Mouse (Mus musculus): Measurements from ENCODE around the gene Anxa4. TPM values are rescaled to one million over a fixed set of nuclear protein-coding genes. Genes with fewer than 3 reads are reported as not detected.

The Anxa4 gene
- polyA plus RNA-seq (2015; fragmentation: Nextera tagmentation; extraction: Ambion mirVana): 4.6 TPM in 2 replicates

DNA sequence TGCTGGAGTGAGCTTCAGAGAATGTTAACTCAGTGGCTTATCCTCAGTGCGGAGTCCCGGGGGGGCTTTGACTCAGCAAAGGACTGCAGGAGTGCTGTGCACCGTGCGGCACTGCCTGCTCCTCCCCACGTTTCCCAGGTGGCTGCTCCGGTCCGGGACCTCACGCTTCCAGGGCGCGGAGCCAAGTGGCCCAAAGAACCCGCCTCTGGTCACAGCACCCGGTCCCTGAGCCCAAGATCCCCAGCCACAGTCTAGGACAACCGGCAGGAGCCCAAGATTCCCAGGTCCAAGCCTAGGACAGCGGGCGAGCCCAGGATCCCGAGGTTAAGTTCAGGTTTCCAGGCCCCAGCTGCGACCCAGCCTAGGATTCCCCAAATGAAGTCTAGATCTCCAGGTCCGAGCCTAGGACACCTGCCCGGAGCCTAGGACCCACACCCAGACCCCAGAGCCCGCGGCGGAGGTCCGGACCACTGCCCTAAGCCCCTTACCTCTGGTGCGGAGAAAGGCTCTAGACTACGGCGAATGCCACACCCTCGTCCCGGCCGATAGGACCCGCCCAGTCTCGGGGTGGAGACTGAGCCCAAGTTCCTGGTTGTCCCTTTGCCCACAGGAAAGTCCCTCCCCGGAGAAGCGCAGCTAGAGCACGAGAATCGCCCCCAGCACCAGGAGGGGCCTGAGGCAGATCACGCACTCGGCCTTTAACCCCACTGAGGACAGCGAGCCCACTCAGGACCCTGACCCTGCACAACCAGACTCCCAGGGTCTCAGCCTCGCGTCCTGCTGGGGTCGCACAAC lies at the start of gene Anxa4:
TSS of gene Anxa4 (minus strand) at position 564 of the 795 bp plus-strand sequence.
- Histone ChIP-seq H3K4me3 (ENCODE audit: low read depth, low read length) (peak within 1 kb of the TSS; percentile 38), H3K9me3 (replicated peaks; ENCODE audit: control insufficient read depth, low read length, poor library complexity, severe bottlenecking) (no peaks in the 10 kb centered on the region), H3K36me3 (ENCODE audit: control insufficient read depth, insufficient read depth, low read length) (no peaks in the 10 kb centered on the region), H3K9ac (ENCODE audit: low read depth, low read length) (peak within 1 kb of the TSS; percentile 47; the same call in 1 of the 2 replicates), H3K27me3 (ENCODE audit: control insufficient read depth, insufficient read depth, low read depth, low read length) (peaks cover 22% of the 10 kb centered on the region), H3K4me1 (ENCODE audit: control insufficient read depth, insufficient read depth, low read length) (peaks cover 9% of the 10 kb centered on the region), H3K4me2 (ENCODE audit: low read length) (peak within 1 kb of the TSS; percentile 70), H3K27ac (ENCODE audit: low read length) (no peak within 1 kb of the TSS)
- WGBS: 2% methylated on average over 41 of the region's 41 CpGs
- no peak for ATAC-seq

DNA sequence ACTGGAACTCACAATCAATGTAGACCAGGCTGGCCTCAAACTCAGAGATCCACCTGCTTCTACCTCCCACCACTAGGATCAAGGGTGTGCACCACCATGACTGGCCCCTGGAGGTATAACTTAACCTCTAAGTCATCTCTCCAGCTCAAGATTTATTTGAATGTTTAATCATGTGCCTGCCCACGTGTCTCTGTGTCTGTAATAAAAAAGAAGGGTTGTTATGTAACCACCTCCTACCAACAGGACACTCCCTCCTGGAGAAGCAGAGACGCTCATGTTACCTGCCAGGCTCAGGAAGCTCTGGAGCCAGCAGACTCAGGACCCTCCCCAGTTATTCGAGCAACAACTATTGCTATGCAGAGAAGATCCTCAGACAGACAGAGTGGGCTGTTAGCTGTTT lies 48.6 kb upstream of the Anxa4 start:
- ATAC-seq: no peak
- Histone ChIP-seq H3K27ac (ENCODE audit: low read length) (no peak overlapping the region), H3K9ac (ENCODE audit: low read depth, low read length) (no peak overlapping the region), H3K36me3 (ENCODE audit: control insufficient read depth, insufficient read depth, low read length) (no peaks in the 10 kb centered on the region), H3K9me3 (replicated peaks; ENCODE audit: control insufficient read depth, low read length, poor library complexity, severe bottlenecking) (no peaks in the 10 kb centered on the region), H3K4me2 (ENCODE audit: low read length) (no peak overlapping the region), H3K27me3 (ENCODE audit: control insufficient read depth, insufficient read depth, low read depth, low read length) (no peaks in the 10 kb centered on the region), H3K4me3 (ENCODE audit: low read depth, low read length) (no peak overlapping the region), H3K4me1 (ENCODE audit: control insufficient read depth, insufficient read depth, low read length) (no peaks in the 10 kb centered on the region)
- WGBS: 70% methylated on average over 3 of the region's 3 CpGs

- Histone ChIP-seq H3K4me1 (ENCODE audit: control insufficient read depth, insufficient read depth, low read length) (no peaks in the 10 kb centered on the region), H3K36me3 (ENCODE audit: control insufficient read depth, insufficient read depth, low read length) (no peaks in the 10 kb centered on the region), H3K27ac (ENCODE audit: low read length) (no peak overlapping the region), H3K9ac (ENCODE audit: low read depth, low read length) (no peak overlapping the region), H3K4me3 (ENCODE audit: low read depth, low read length) (no peak overlapping the region), H3K27me3 (ENCODE audit: control insufficient read depth, insufficient read depth, low read depth, low read length) (no peaks in the 10 kb centered on the region), H3K4me2 (ENCODE audit: low read length) (no peak overlapping the region), H3K9me3 (replicated peaks; ENCODE audit: control insufficient read depth, low read length, poor library complexity, severe bottlenecking) (no peaks in the 10 kb centered on the region)
- WGBS: 80% methylated on average over 2 of the region's 2 CpGs
- ATAC-seq: no peak
Measured at GRCm38 (mm10) chr6:86839089-86839488, 45.7 kb upstream of the Anxa4 start.

- no peak for ATAC-seq
- WGBS: 86% methylated on average over 13 of the region's 13 CpGs
- H3K27ac ChIP-seq (ENCODE audit: low read length): no peak overlapping the region
Measured at GRCm38 (mm10) chr6:86832802-86833502, 39.6 kb upstream of the Anxa4 start.

GRCm38 (mm10) chr6:86830738-86831500 lies 37.5 kb upstream of the Anxa4 start:
- H3K9ac ChIP-seq (ENCODE audit: low read depth, low read length): no peak overlapping the region
- H3K4me1 ChIP-seq (ENCODE audit: control insufficient read depth, insufficient read depth, low read length): no peaks in the 10 kb centered on the region
- H3K9me3 ChIP-seq (replicated peaks; ENCODE audit: control insufficient read depth, low read length, poor library complexity, severe bottlenecking): no peaks in the 10 kb centered on the region
- H3K4me3 ChIP-seq (ENCODE audit: low read depth, low read length): no peak overlapping the region
- WGBS: 82% methylated on average over 10 of the region's 10 CpGs
- H3K27ac ChIP-seq (ENCODE audit: low read length): no peak overlapping the region
- H3K27me3 ChIP-seq (ENCODE audit: control insufficient read depth, insufficient read depth, low read depth, low read length): no peaks in the 10 kb centered on the region
- no peak for ATAC-seq
- no peaks in the 10 kb centered on the region for H3K36me3 ChIP-seq (ENCODE audit: control insufficient read depth, insufficient read depth, low read length)
- no peak overlapping the region for H3K4me2 ChIP-seq (ENCODE audit: low read length)

More at GRCm38 (mm10) chr6:86832802-86833502, 39.6 kb upstream of the Anxa4 start:
- H3K9ac ChIP-seq (ENCODE audit: low read depth, low read length): no peak overlapping the region
- no peak overlapping the region for H3K4me2 ChIP-seq (ENCODE audit: low read length)
- H3K36me3 ChIP-seq (ENCODE audit: control insufficient read depth, insufficient read depth, low read length): no peaks in the 10 kb centered on the region
- H3K4me3 ChIP-seq (ENCODE audit: low read depth, low read length): no peak overlapping the region
- no peaks in the 10 kb centered on the region for H3K9me3 ChIP-seq (replicated peaks; ENCODE audit: control insufficient read depth, low read length, poor library complexity, severe bottlenecking)
- no peaks in the 10 kb centered on the region for H3K4me1 ChIP-seq (ENCODE audit: control insufficient read depth, insufficient read depth, low read length)
- no peaks in the 10 kb centered on the region for H3K27me3 ChIP-seq (ENCODE audit: control insufficient read depth, insufficient read depth, low read depth, low read length)

DNA sequence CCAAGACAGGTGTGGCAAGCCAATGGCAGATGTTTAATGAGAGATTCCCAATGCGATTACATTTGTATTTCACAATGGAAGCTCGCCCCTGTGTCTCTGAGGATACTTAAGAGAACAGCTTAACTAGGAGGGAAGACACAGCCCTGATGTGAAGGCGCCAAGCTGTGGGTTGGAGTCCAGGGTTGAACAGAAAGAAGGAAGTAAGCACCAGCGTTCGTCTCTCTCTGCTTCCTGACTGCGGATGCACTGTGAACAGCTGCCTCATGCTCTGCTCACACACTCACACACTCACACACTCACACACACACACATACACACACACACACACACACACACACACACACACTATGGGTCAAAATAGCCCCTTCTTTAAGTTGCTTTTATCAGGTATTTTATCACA lies 36.4 kb upstream of the Anxa4 start:
- Histone ChIP-seq H3K9ac (ENCODE audit: low read depth, low read length) (no peak overlapping the region), H3K27me3 (ENCODE audit: control insufficient read depth, insufficient read depth, low read depth, low read length) (no peaks in the 10 kb centered on the region), H3K4me1 (ENCODE audit: control insufficient read depth, insufficient read depth, low read length) (no peaks in the 10 kb centered on the region), H3K9me3 (replicated peaks; ENCODE audit: control insufficient read depth, low read length, poor library complexity, severe bottlenecking) (no peaks in the 10 kb centered on the region), H3K27ac (ENCODE audit: low read length) (no peak overlapping the region), H3K36me3 (ENCODE audit: control insufficient read depth, insufficient read depth, low read length) (no peaks in the 10 kb centered on the region), H3K4me2 (ENCODE audit: low read length) (no peak overlapping the region), H3K4me3 (ENCODE audit: low read depth, low read length) (no peak overlapping the region)
- ATAC-seq: no peak
- 86% methylated on average over 6 of the region's 6 CpGs for WGBS

- H3K27me3 ChIP-seq (ENCODE audit: control insufficient read depth, insufficient read depth, low read depth, low read length): no peaks in the 10 kb centered on the region
- no peak overlapping the region for H3K9ac ChIP-seq (ENCODE audit: low read depth, low read length)
- no peaks in the 10 kb centered on the region for H3K36me3 ChIP-seq (ENCODE audit: control insufficient read depth, insufficient read depth, low read length)
- H3K4me2 ChIP-seq (ENCODE audit: low read length): no peak overlapping the region
- H3K27ac ChIP-seq (ENCODE audit: low read length): no peak overlapping the region
- no peaks in the 10 kb centered on the region for H3K4me1 ChIP-seq (ENCODE audit: control insufficient read depth, insufficient read depth, low read length)
- no peaks in the 10 kb centered on the region for H3K9me3 ChIP-seq (replicated peaks; ENCODE audit: control insufficient read depth, low read length, poor library complexity, severe bottlenecking)
- H3K4me3 ChIP-seq (ENCODE audit: low read depth, low read length): no peak overlapping the region
- ATAC-seq: no peak
- WGBS: 91% methylated on average over 2 of the region's 2 CpGs
Measured at GRCm38 (mm10) chr6:86827432-86827831, 34.0 kb upstream of the Anxa4 start.

DNA sequence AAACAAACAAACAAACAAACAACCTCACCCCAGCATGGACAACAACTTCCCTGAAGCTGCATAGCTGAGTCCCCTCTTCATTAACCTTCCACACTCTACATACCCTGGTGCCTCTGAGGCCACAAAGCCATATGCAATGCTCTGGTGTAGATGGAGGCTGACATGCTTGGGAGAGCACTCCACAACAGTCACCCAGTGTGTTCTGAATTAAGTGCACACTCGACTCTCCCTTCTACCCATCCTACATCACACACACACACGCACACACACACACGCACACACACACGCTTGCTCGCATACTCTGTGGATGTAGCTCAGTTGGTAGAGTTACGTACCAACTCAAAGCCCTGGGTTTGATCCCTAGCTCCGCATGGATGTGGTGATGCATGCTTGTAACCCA lies 31.0 kb upstream of the Anxa4 start:
- no peak overlapping the region for H3K4me2 ChIP-seq (ENCODE audit: low read length)
- 85% methylated on average over 7 of the region's 7 CpGs for WGBS
- no peaks in the 10 kb centered on the region for H3K9me3 ChIP-seq (replicated peaks; ENCODE audit: control insufficient read depth, low read length, poor library complexity, severe bottlenecking)
- ATAC-seq: no peak
- no peaks in the 10 kb centered on the region for H3K27me3 ChIP-seq (ENCODE audit: control insufficient read depth, insufficient read depth, low read depth, low read length)
- no peaks in the 10 kb centered on the region for H3K36me3 ChIP-seq (ENCODE audit: control insufficient read depth, insufficient read depth, low read length)
- no peak overlapping the region for H3K9ac ChIP-seq (ENCODE audit: low read depth, low read length)
- no peak overlapping the region for H3K27ac ChIP-seq (ENCODE audit: low read length)
- H3K4me3 ChIP-seq (ENCODE audit: low read depth, low read length): no peak overlapping the region
- H3K4me1 ChIP-seq (ENCODE audit: control insufficient read depth, insufficient read depth, low read length): no peaks in the 10 kb centered on the region; the same call in 1 of the 2 replicates

Data from midbrain, embryonic 16.5 days (tissue).